Mouse (Mus musculus) limb, embryonic 14.5 days (tissue): ENCODE data around the gene Plet1. TPM values are rescaled to one million over a fixed set of nuclear protein-coding genes. Genes with fewer than 3 reads are reported as not detected.

Experiments used
- ATAC-seq: fragments of 200-750 bp; cut with Nextera tagmentation; 2 replicates; pipeline ENCODE4 v1.8.0; 2017; ENCODE audit warnings: low read depth, moderate number of reproducible peaks, moderate TSS enrichment; ENCODE audit not compliant: low FRiP score
- DNase-seq: peaks from one replicate; pipeline ENCODE4 v3.0.0-alpha.2; 2015; ENCODE audit warnings: low spot score
- H3K27ac ChIP-seq: fragments of 300-500 bp; sonication (generic); replicated peaks from 2 replicates; pipeline ENCODE4 v1.5.1; 2014; ENCODE audit warnings: low read depth, mild to moderate bottlenecking, low read length, moderate library complexity, mixed read lengths
- H3K27me3 ChIP-seq: fragments of 300-500 bp; sonication (generic); 2 replicates; pipeline ENCODE4 v1.6.1; 2014; ENCODE audit warnings: low read length, mixed read lengths; ENCODE audit not compliant: control insufficient read depth, insufficient read depth
- H3K36me3 ChIP-seq: fragments of 300-500 bp; sonication (generic); 2 replicates; pipeline ENCODE4 v1.6.1; 2014; ENCODE audit warnings: mild to moderate bottlenecking, low read length, moderate library complexity, mixed read lengths; ENCODE audit not compliant: control insufficient read depth, insufficient read depth
- H3K4me1 ChIP-seq: fragments of 300-500 bp; sonication (generic); 2 replicates; pipeline ENCODE4 v1.6.1; 2014; ENCODE audit warnings: antibody characterized with exemption, low read length, mixed read lengths; ENCODE audit not compliant: control insufficient read depth, insufficient read depth
- H3K4me2 ChIP-seq: fragments of 300-500 bp; sonication (generic); replicated peaks from 2 replicates; pipeline ENCODE4 v1.6.1; 2014; ENCODE audit warnings: low read depth, mild to moderate bottlenecking, low read length, moderate library complexity; ENCODE audit not compliant: severe bottlenecking
- H3K4me3 ChIP-seq: fragments of 300-500 bp; sonication (generic); replicated peaks from 2 replicates; pipeline ENCODE4 v1.5.1; 2014; ENCODE audit warnings: low read length
- H3K9ac ChIP-seq: fragments of 300-500 bp; sonication (generic); 2 replicates; pipeline ENCODE4 v1.6.1; 2014; ENCODE audit warnings: mild to moderate bottlenecking, low read depth, low read length, moderate library complexity; ENCODE audit not compliant: severe bottlenecking
- H3K9me3 ChIP-seq: fragments of 300-500 bp; sonication (generic); 2 replicates; pipeline ENCODE4 v1.6.1; 2016; ENCODE audit warnings: low read length; ENCODE audit not compliant: control insufficient read depth
- POLR2A ChIP-seq: fragments of 200-500 bp; IDR thresholded peaks from 2 replicates; pipeline ENCODE4 v1.8.0; 2012; ENCODE audit warnings: inconsistent platforms, mild to moderate bottlenecking, moderate library complexity, borderline replicate concordance; ENCODE audit not compliant: insufficient read depth, insufficient read length; ENCODE audit errors: extremely low read depth
- WGBS: fragments of 180-500 bp; shearing (Covaris S2); extraction: QIAGEN DNeasy Blood & Tissue Kit; methylation state at CpG from one replicate; pipeline ENCODE4 v1.1.7; 2014; 5-methylcytosine and 5-hydroxymethylcytosine counted together
- polyA plus RNA-seq, 2 experiments: library from polyadenylated mRNA; depleted of rRNA in 1 of 2; stranded (reverse) in 1 of 2; unstranded in 1 of 2; fragments of >200 nt; fragmentation: Nextera tagmentation in 1 of 2; extraction: Ambion mirVana in 1 of 2; gene quantifications; 2 replicates each; pipeline versions ENCODE4 v1.2.1 to v1.2.3; 2012 to 2014

Plet1 gene
- polyA plus RNA-seq, 2 experiments, result 0.70 to 0.93 TPM

- Histone ChIP-seq H3K9ac (no peak overlapping the region), H3K27me3 (no peaks in the 10 kb centered on the region), H3K9me3 (no peaks in the 10 kb centered on the region), H3K36me3 (no peaks in the 10 kb centered on the region), H3K27ac (no peak overlapping the region), H3K4me2 (no peak overlapping the region), H3K4me1 (no peaks in the 10 kb centered on the region), H3K4me3 (no peak overlapping the region)
- TF ChIP-seq POLR2A, result no peak
- WGBS, result 81% methylated on average over 7 of the region's 7 CpGs
- no peak for DNase-seq
- ATAC-seq, result no peak
Observed at GRCm38 (mm10) chr9:50475318-50475717, 19.0 kb upstream of the Plet1 start.

GRCm38 (mm10) chr9:50475745-50476144, 18.6 kb upstream of the Plet1 start:
- WGBS, result 81% methylated on average over 8 of the region's 8 CpGs
- TF ChIP-seq POLR2A, result no peak

GRCm38 (mm10) chr9:50476651-50477050, 17.7 kb upstream of the Plet1 start:
- H3K4me1 ChIP-seq, result no peaks in the 10 kb centered on the region
- H3K9ac ChIP-seq, result no peak overlapping the region
- no peak for TF ChIP-seq POLR2A
- no peak overlapping the region for H3K4me2 ChIP-seq
- H3K4me3 ChIP-seq, result no peak overlapping the region
- 63% methylated on average over 7 of the region's 7 CpGs for WGBS
- no peaks in the 10 kb centered on the region for H3K9me3 ChIP-seq
- H3K27me3 ChIP-seq, result no peaks in the 10 kb centered on the region
- no peaks in the 10 kb centered on the region for H3K36me3 ChIP-seq
- ATAC-seq, result no peak
- no peak overlapping the region for H3K27ac ChIP-seq
- DNase-seq, result no peak

More at GRCm38 (mm10) chr9:50475745-50476144, 18.6 kb upstream of the Plet1 start:
- Histone ChIP-seq H3K4me1 (no peaks in the 10 kb centered on the region), H3K9me3 (no peaks in the 10 kb centered on the region), H3K27me3 (no peaks in the 10 kb centered on the region), H3K9ac (no peak overlapping the region), H3K4me2 (no peak overlapping the region), H3K36me3 (no peaks in the 10 kb centered on the region), H3K4me3 (no peak overlapping the region), H3K27ac (no peak overlapping the region)
- ATAC-seq (no peak), DNase-seq (no peak)

GRCm38 (mm10) chr9:50477270-50477669, 17.1 kb upstream of the Plet1 start:
- WGBS, result 82% methylated on average over 9 of the region's 9 CpGs
- Histone ChIP-seq H3K9ac (no peak overlapping the region), H3K4me2 (no peak overlapping the region), H3K27ac (no peak overlapping the region), H3K36me3 (no peaks in the 10 kb centered on the region), H3K27me3 (no peaks in the 10 kb centered on the region), H3K4me3 (no peak overlapping the region), H3K4me1 (no peaks in the 10 kb centered on the region), H3K9me3 (no peaks in the 10 kb centered on the region)
- TF ChIP-seq POLR2A, result no peak
- ATAC-seq (no peak), DNase-seq (no peak)

GRCm38 (mm10) chr9:50478826-50479225, 15.5 kb upstream of the Plet1 start:
- WGBS, result 19% methylated on average over 5 of the region's 5 CpGs

GRCm38 (mm10) chr9:50479476-50479875, 14.8 kb upstream of the Plet1 start:
- Histone ChIP-seq H3K4me3 (no peak overlapping the region), H3K9ac (no peak overlapping the region), H3K36me3 (no peaks in the 10 kb centered on the region), H3K27me3 (no peaks in the 10 kb centered on the region), H3K4me2 (no peak overlapping the region), H3K9me3 (no peaks in the 10 kb centered on the region), H3K4me1 (no peaks in the 10 kb centered on the region), H3K27ac (no peak overlapping the region)
- WGBS, result 27% methylated on average over 8 of the region's 8 CpGs
- no peak for ATAC-seq
- TF ChIP-seq POLR2A, result no peak
- DNase-seq, result no peak

More at GRCm38 (mm10) chr9:50478826-50479225, 15.5 kb upstream of the Plet1 start:
- ATAC-seq (no peak), DNase-seq (no peak)
- H3K27ac ChIP-seq, result no peak overlapping the region
- no peak overlapping the region for H3K4me2 ChIP-seq
- H3K27me3 ChIP-seq, result no peaks in the 10 kb centered on the region
- TF ChIP-seq POLR2A, result no peak
- no peak overlapping the region for H3K9ac ChIP-seq
- no peaks in the 10 kb centered on the region for H3K9me3 ChIP-seq
- H3K36me3 ChIP-seq, result no peaks in the 10 kb centered on the region
- no peak overlapping the region for H3K4me3 ChIP-seq
- H3K4me1 ChIP-seq, result no peaks in the 10 kb centered on the region
